Mouse (Mus musculus): Measurements from ENCODE around the gene Eed.

The Eed gene

DNA sequence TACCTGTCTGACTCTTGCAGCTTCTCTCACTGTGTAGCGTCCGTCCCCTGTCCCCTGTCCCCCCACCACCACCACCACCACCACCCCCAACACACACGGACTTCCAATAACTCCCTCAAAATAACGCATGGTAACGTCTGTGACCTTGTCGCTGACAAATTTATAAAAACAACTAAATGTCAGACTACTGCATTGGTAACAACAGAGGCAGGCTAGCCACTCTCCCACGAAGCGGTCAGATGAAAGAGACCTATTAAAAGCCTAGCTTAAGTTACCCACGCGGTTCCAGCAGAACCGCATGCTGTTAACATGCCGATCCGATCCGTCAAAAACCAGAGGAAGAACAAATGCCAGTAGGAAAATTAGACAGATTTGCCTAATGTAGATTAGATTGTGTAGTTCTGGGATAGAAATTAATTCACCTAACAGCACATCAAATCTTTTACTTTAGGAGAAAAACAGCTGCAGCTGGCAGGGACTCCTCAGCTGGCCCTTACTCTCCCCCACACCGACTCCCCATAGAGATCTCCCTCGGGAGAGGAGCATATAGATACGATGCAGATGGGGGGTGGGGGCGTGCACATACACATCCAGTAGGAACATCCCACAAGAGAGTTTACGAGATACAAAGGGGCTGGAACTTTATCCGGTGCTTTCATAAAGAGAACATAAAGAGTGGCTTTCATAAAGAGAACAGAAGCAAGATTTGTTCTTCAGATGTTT is 71.7 kb downstream of the Eed start:
- DNase-seq (ENCODE audit: low read depth, low spot score): no peak

DNA sequence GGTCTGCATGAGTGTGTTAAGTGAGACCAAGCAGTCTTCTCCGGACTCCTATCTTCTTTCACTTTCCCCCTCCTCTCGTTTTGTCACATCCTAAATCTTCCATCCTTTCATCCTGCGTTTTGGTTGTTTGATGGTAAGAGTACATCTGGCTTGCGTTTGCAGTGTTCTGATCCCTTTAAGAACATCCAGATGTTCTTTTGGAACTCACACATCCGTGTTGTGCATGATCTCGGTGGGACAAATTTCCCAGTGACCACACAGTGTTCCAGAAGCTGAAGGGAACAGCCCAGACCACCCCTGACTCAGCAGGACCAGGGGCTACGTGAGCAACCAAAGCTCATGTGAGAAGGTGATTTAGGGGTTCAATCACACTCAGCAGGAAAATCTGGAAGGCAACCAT is 72.4 kb downstream of the Eed start:
- no peak for DNase-seq (ENCODE audit: low read depth, low spot score)

- DNase-seq (ENCODE audit: low read depth, low spot score): peak; percentile 73
Observed at GRCm38 (mm10) chr7:89907950-89908349, 72.8 kb downstream of the Eed start.
